Mouse (Mus musculus) c-Kit-negative CD71-positive TER-119-positive erythroid progenitor cells, embryonic 14.5 days (primary cell): ENCODE measurements around the gene Olfr676.
"Not testable (repeated sequence)": the region's sequence is repeated elsewhere in the genome, so short reads cannot be mapped to it uniquely, and the experiment has no call there.

ENCODE experiments used
- DNase-seq: peaks from one replicate; pipeline ENCODE4 v3.0.0-alpha.2; 2013; ENCODE audit warnings: low read depth, low spot score

The Olfr676 gene

DNA sequence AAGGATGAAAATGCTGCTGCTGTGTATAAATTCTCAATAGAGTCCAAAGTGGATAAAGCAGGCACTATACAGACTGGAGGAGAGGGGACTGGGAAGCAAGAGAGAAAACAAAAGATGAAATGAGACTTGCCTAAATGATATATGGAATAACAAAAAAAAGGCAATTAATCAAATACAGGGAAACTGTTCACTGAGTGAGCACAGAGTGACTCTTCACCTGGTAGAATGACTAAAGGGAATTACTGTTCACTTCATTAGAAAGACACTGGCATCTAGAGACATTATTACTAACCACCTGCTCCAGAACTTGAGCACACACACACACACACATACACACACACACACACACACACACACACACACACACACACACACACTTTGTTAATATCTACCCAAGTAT is at the start of gene Olfr676:
TSS of gene Olfr676 (plus strand) at position 301 of the 400 bp plus-strand sequence.
- DNase-seq, result no peak

DNA sequence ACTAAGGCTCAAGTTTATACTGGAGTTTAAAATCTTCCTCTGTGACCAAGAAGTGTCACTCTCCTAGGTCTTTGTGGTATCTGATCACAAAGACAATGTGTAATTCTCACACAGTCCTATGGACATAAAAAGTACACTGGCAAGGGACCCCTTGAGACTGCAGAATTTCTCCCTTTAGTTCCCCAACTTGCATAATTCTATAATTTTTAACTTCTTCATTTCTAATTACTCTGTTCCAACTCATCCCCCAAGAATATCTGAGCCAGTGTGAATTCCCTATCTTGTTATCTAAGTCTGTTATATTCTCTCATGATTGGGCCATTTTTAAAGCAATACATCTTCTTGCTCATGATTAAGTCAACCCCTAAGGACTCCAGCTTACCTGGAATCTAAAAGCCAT is 30.6 kb upstream of the Olfr676 start, which contains the start of gene Olfr672:
TSS of gene Olfr672 (minus strand) at position 101 of the 400 bp plus-strand sequence.
- DNase-seq, result no peak

DNA sequence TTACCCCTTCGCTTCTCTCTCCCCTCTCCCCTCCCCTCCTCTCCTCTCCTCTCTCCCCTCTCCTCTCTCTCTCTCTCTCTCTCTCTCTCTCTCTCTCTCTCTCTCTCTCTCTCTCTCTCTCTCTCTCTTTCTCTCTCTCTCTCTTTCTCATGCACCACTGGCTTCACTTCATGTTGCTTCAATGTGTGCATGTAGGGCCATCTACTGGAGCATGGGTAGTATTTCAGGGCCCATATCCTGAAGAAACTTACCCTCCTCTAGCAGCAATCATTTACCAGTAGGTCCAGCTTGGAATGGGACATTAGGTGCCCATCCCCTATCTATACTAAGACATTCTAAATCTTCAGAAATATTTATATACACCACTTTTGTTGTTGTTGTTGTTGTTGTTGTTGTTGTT is 10.0 kb upstream of the Olfr676 start:
- DNase-seq, result no peak

DNA sequence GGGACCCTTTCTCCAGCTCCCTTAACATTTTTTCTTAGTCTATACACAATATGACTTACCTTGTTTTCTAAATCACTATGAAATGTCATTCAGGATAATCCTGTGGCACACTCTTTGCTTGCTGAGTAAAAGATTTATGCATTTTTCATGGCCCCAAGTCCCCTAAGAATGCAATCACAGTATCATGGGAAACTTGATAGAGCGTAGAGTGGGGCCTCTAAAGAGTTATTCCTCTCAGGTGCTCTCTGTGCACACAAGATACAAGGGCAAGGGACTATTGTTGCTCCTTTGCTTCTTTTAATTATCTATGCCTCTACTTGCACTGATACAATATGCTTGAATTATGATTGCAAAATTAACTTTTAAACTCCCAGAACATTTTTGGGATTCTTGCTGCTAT is 4.1 kb upstream of the Olfr676 start, which contains the start of gene Olfr675:
TSS of gene Olfr675 (minus strand) at position 101 of the 400 bp plus-strand sequence.
- DNase-seq, result no peak

DNA sequence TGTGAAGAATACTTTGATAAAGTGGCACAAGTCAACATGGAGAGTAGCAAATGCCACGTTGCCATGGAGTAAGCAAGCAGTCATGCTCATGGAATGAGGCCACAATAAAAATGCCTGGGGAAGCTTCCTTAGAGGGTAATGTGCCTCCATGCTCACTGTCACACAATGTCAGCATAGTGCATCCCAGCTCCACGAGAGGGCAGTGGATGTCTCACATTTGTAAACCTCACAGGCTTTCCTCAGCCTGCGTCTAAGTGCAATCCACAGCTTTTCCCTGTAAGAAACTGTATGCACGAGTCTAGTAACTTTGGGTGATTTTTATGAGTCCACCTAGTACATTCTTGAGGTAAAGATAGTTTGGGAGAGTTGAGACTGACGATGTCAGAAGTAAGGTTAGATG is 1.3 kb downstream of the Olfr676 start:
- not testable (repeated sequence) for DNase-seq

DNA sequence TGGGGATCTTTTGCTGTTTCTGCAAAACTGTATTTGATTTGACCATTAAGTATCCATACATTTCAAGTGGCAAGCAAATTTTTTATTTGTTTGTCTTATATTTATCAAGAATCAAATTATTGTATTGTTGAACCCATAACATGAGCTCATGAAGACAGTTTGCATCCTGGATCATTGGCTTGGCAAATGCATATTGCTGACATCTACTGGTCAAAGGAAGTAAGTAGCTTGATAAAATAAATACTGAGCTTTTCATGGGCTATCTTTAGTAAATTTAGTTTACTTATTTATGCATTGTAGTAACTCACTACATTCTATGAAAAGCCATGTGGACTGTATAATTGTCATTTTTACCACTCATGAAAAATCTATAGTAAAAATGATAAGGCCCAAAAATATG is 26.5 kb downstream of the Olfr676 start:
- DNase-seq, result no peak

DNA sequence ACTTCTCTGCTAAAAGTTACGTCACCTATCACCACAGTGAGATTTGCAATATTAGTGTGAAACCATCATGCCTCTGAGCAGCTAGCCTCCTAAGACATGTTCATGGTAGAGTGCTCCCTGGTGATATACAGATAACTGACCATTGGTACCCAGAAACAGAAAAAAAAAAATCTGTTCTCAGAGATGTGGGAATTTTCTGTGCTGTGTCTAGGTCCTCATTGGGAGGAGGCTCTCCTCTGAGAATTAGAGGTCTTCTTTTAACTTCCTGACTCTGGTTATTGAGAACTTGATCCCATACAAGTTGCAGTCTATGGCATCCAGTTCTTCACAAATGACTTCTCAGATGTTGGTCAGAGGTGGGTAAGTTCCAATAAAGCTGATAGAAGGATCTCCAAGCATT is 31.7 kb downstream of the Olfr676 start, which contains the start of gene Olfr678:
TSS of gene Olfr678 (plus strand) at position 301 of the 400 bp plus-strand sequence.
- no peak for DNase-seq

DNA sequence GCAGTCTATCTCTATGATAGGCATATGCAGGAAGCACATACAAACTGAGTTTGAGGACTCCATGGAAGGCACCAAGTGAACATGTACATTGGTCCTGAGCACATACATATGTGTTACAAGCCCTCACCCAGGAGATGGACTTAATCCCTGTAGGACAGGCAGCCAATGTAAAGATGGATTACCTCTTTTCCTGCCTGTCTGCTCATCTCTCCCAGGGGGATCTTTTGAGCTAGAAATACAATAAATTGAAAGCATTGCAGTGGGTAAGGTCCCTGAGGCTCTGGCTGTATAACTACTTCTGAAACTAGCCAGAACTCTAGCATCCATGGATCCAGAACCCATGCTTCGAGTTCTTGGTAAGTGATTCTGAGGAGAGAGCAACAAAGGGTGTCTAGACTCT is 48.4 kb downstream of the Olfr676 start, which contains the start of gene Olfr679:
TSS of gene Olfr679 (plus strand) at position 301 of the 400 bp plus-strand sequence.
- no peak for DNase-seq
